Mouse (Mus musculus): Measurements from ENCODE around the gene Arhgap17. TPM values are rescaled to one million over a fixed set of nuclear protein-coding genes. Genes with fewer than 3 reads are reported as not detected.

Gene Arhgap17
- polyA plus RNA-seq, 1 experiment from 2014 or later = 23.4 TPM

DNA sequence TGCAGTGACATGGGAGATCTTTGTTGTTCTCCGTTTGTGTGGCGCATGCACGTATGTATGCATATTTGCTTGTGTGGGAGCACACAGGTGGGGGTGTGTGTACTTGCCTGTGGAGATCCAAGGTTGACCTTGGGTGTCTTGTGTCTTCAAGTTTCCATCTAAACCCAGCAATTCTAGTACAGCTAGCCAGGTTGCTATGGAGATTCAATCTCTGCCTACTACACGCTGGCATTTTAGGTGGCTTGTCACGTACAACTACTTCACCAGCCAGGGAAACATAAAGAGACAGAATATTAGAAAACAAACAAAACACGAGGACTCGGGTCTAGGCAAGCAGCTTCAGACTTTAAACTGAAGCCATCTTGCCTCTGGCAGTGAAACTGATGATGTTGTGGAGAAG, 116.3 kb downstream of the Arhgap17 start:
- no peaks in the 10 kb centered on the region for H3K4me1 ChIP-seq (replicated peaks; ENCODE audit: control insufficient read depth, insufficient read depth, low read length)

DNA sequence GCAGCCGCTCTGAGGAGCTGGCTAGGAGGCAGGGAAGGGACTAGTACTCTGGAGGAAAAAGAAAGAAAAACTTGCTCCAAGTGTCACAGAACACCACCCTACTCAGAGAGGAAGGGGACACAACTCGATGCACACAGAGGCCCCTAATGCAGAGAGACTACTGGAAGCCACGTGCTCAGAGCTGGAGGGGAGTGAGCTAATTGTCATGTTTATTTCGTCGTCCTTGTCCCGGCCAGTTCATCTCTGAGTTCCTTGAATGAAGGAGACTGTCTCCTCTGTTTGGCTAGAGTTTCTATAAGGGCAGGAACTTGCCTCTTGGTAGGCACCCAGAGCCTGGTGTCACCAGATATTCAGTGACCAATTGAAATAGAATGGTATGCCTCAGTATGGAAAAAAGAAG, 118.4 kb downstream of the Arhgap17 start:
- WGBS = 45% methylated on average over 6 of the region's 6 CpGs
- ATAC-seq (ENCODE audit: low read depth) = no peak
- Histone ChIP-seq H3K4me2 (ENCODE audit: low read depth, low read length) (no peak overlapping the region), H3K9ac (ENCODE audit: low read length) (no peak overlapping the region), H3K27ac (ENCODE audit: low read length) (no peak overlapping the region), H3K4me1 (replicated peaks; ENCODE audit: control insufficient read depth, insufficient read depth, low read length) (no peaks in the 10 kb centered on the region), H3K4me3 (ENCODE audit: low read length) (no peak overlapping the region), H3K9me3 (ENCODE audit: control insufficient read depth, low read length) (no peaks in the 10 kb centered on the region), H3K27me3 (ENCODE audit: control insufficient read depth, insufficient read depth, low read depth, low read length) (no peaks in the 10 kb centered on the region), H3K36me3 (ENCODE audit: control insufficient read depth, insufficient read depth, low read length) (no peaks in the 10 kb centered on the region)

More for the DNA sequence above, 116.3 kb downstream of the Arhgap17 start:
- no peak overlapping the region for H3K27ac ChIP-seq (ENCODE audit: low read length)
- no peaks in the 10 kb centered on the region for H3K9me3 ChIP-seq (ENCODE audit: control insufficient read depth, low read length)
- no peak overlapping the region for H3K4me3 ChIP-seq (ENCODE audit: low read length)
- H3K9ac ChIP-seq (ENCODE audit: low read length) = no peak overlapping the region
- no peak for ATAC-seq (ENCODE audit: low read depth)
- no peaks in the 10 kb centered on the region for H3K27me3 ChIP-seq (ENCODE audit: control insufficient read depth, insufficient read depth, low read depth, low read length)
- H3K4me2 ChIP-seq (ENCODE audit: low read depth, low read length) = no peak overlapping the region
- no peaks in the 10 kb centered on the region for H3K36me3 ChIP-seq (ENCODE audit: control insufficient read depth, insufficient read depth, low read length)
- WGBS = 60% methylated on average over 7 of the region's 7 CpGs

DNA sequence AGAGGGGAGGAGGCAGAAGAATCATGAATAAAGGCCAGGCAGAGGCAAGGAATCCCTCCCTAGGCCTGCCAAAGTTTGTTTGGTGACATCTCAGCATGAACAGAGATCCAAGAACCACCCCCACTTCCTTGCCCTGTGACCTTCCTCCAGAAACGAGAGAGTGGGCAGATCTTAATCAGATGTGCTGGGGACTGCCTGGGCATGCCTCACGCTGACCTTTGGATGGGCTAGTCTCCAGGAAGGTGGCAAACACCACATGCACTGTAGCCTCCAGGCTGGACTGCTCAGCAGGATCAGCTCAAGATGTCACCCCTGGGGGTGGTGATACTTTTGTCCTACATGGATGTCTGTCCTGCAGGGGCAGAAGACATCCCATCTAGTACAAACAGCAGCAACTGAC, 121.5 kb downstream of the Arhgap17 start:
- ATAC-seq (ENCODE audit: low read depth) = no peak
- H3K4me3 ChIP-seq (ENCODE audit: low read length) = no peak overlapping the region
- no peaks in the 10 kb centered on the region for H3K4me1 ChIP-seq (replicated peaks; ENCODE audit: control insufficient read depth, insufficient read depth, low read length)
- no peaks in the 10 kb centered on the region for H3K9me3 ChIP-seq (ENCODE audit: control insufficient read depth, low read length)
- WGBS = 35% methylated on average over 2 of the region's 2 CpGs
- no peak overlapping the region for H3K27ac ChIP-seq (ENCODE audit: low read length)
- H3K9ac ChIP-seq (ENCODE audit: low read length) = no peak overlapping the region
- H3K4me2 ChIP-seq (ENCODE audit: low read depth, low read length) = no peak overlapping the region
- H3K36me3 ChIP-seq (ENCODE audit: control insufficient read depth, insufficient read depth, low read length) = no peaks in the 10 kb centered on the region
- no peaks in the 10 kb centered on the region for H3K27me3 ChIP-seq (ENCODE audit: control insufficient read depth, insufficient read depth, low read depth, low read length)

DNA sequence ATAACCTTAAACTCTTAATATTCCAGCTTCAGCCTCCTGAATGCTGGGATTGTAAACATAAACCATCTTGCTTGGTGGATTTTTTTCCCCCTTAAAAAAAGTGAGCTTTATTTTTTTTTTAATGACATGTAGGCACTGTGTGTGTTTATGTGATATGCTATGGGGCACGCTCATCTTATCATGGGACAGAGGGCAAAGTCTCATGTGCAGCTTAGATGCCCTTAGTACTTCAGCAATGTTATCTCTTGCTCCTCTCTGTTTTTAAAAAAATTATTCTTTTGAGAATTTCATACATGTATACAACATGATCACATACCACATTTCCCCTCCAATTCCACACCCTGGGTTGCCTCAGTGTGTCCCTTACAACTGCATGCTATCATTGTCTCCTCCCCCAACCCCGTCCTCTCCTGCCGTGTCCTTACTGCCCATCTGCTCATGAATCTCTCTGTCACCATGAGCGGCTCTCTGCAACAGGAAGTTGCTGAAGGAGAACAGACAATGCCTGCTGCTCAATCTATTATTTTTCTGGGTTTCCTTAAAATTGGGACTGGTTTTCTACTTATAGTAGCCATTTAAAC, 123.1 kb downstream of the Arhgap17 start:
- Histone ChIP-seq H3K27me3 (ENCODE audit: control insufficient read depth, insufficient read depth, low read depth, low read length) (no peaks in the 10 kb centered on the region), H3K9me3 (ENCODE audit: control insufficient read depth, low read length) (no peaks in the 10 kb centered on the region), H3K4me3 (ENCODE audit: low read length) (no peak overlapping the region), H3K9ac (ENCODE audit: low read length) (no peak overlapping the region), H3K4me1 (replicated peaks; ENCODE audit: control insufficient read depth, insufficient read depth, low read length) (no peaks in the 10 kb centered on the region), H3K4me2 (ENCODE audit: low read depth, low read length) (no peak overlapping the region), H3K36me3 (ENCODE audit: control insufficient read depth, insufficient read depth, low read length) (no peaks in the 10 kb centered on the region), H3K27ac (ENCODE audit: low read length) (no peak overlapping the region)
- ATAC-seq (ENCODE audit: low read depth) = no peak
- WGBS = 53% methylated on average over 4 of the region's 4 CpGs

DNA sequence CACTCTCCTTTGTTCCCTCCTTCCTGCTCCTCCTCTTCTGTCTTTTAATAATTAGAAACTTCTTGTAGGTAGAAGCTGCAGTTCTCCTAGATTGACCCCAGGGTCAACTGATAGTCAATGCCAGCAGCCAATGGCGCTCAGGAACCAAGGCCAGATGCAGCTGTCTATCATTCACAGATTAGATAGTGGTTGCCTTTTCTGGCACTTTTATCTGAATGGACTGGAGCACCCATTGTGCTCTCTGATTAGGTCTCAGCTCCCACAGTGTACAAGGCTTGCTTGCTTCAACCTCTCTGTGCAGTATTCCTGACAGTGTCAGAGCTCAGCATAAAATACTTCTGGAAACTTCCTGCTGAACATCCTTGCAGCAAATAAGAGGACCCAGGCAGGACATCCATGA, 124.9 kb downstream of the Arhgap17 start:
- no peaks in the 10 kb centered on the region for H3K36me3 ChIP-seq (ENCODE audit: control insufficient read depth, insufficient read depth, low read length)
- no peak overlapping the region for H3K9ac ChIP-seq (ENCODE audit: low read length)
- H3K4me2 ChIP-seq (ENCODE audit: low read depth, low read length) = no peak overlapping the region
- H3K4me3 ChIP-seq (ENCODE audit: low read length) = no peak overlapping the region
- H3K9me3 ChIP-seq (ENCODE audit: control insufficient read depth, low read length) = no peaks in the 10 kb centered on the region
- ATAC-seq (ENCODE audit: low read depth) = no peak
- no peaks in the 10 kb centered on the region for H3K4me1 ChIP-seq (replicated peaks; ENCODE audit: control insufficient read depth, insufficient read depth, low read length)
- H3K27ac ChIP-seq (ENCODE audit: low read length) = no peak overlapping the region
- 79% methylated on average over 1 of the region's 1 CpGs for WGBS
- no peaks in the 10 kb centered on the region for H3K27me3 ChIP-seq (ENCODE audit: control insufficient read depth, insufficient read depth, low read depth, low read length)

DNA sequence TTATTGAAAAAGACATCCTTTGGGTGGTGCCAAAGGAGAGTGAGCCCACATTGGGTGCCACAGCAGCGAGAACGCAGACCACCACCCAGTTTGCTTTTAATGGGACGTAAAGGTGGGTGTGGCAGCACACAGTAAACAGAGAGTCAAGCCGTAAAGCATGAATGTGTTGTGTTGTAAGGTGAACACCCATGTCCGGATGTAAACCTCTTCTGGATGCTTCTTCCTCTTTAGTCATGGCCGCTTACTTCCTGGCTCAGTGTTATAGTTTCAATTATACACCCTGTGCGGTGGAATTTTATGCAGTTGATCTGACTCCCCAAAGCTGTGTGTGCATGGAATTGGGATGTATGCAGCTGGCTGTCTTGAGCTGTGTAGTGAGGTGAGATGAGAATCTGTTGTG, 127.5 kb downstream of the Arhgap17 start:
- Histone ChIP-seq H3K4me1 (replicated peaks; ENCODE audit: control insufficient read depth, insufficient read depth, low read length) (no peaks in the 10 kb centered on the region), H3K4me3 (ENCODE audit: low read length) (no peak overlapping the region), H3K27me3 (ENCODE audit: control insufficient read depth, insufficient read depth, low read depth, low read length) (no peaks in the 10 kb centered on the region), H3K4me2 (ENCODE audit: low read depth, low read length) (no peak overlapping the region), H3K36me3 (ENCODE audit: control insufficient read depth, insufficient read depth, low read length) (no peaks in the 10 kb centered on the region), H3K9ac (ENCODE audit: low read length) (no peak overlapping the region), H3K9me3 (ENCODE audit: control insufficient read depth, low read length) (no peaks in the 10 kb centered on the region), H3K27ac (ENCODE audit: low read length) (no peak overlapping the region)
- no peak for ATAC-seq (ENCODE audit: low read depth)
- 83% methylated on average over 7 of the region's 7 CpGs for WGBS

DNA sequence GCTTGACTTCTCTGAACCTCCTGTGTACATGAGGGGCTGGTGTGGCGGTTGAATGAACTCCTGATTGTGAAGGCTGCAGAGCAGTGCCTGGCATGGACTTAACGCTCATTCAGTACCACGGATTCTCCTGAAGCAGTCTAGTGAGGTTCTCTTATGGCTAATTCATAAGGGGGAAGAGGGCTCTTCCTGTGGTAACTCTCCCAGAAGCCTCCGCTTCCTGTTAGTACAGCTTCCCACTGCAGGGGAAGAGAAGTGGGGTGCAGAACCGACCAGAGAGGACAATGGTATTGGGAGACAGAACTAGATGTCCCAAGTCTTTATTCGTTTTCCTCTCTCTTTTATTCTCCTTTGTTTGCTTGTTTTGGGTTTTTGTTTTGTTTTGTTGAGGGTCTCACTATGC, 129.7 kb downstream of the Arhgap17 start:
- H3K9ac ChIP-seq (ENCODE audit: low read length) = no peak overlapping the region
- H3K27me3 ChIP-seq (ENCODE audit: control insufficient read depth, insufficient read depth, low read depth, low read length) = no peaks in the 10 kb centered on the region
- 57% methylated on average over 6 of the region's 6 CpGs for WGBS
- H3K4me3 ChIP-seq (ENCODE audit: low read length) = no peak overlapping the region
- no peak for ATAC-seq (ENCODE audit: low read depth)
- H3K4me1 ChIP-seq (replicated peaks; ENCODE audit: control insufficient read depth, insufficient read depth, low read length) = no peaks in the 10 kb centered on the region
- H3K9me3 ChIP-seq (ENCODE audit: control insufficient read depth, low read length) = no peaks in the 10 kb centered on the region
- no peak overlapping the region for H3K4me2 ChIP-seq (ENCODE audit: low read depth, low read length)
- H3K36me3 ChIP-seq (ENCODE audit: control insufficient read depth, insufficient read depth, low read length) = no peaks in the 10 kb centered on the region
- H3K27ac ChIP-seq (ENCODE audit: low read length) = no peak overlapping the region

DNA sequence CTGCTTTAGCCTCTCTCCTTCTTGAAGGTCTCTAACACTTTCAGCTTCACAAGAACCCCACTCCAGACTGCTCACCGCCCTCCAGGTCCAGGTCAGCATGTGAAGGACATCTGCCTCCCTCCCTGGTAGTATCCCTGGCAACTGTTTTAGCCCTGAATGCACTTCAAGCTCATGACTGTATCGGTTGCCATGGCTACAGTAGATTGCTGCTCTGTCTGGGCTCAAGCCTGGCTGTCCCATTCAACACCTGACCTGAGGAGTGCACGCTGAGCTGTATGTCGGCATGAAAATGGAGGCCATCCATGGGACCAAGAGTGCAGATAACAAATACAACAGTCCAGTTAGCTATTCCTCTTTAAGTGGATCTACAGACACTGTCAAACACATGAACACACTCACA, 131.1 kb downstream of the Arhgap17 start:
- H3K36me3 ChIP-seq (ENCODE audit: control insufficient read depth, insufficient read depth, low read length) = no peaks in the 10 kb centered on the region
- no peak overlapping the region for H3K27ac ChIP-seq (ENCODE audit: low read length)
- H3K4me2 ChIP-seq (ENCODE audit: low read depth, low read length) = no peak overlapping the region
- ATAC-seq (ENCODE audit: low read depth) = no peak
- no peak overlapping the region for H3K4me3 ChIP-seq (ENCODE audit: low read length)
- no peaks in the 10 kb centered on the region for H3K27me3 ChIP-seq (ENCODE audit: control insufficient read depth, insufficient read depth, low read depth, low read length)
- no peaks in the 10 kb centered on the region for H3K4me1 ChIP-seq (replicated peaks; ENCODE audit: control insufficient read depth, insufficient read depth, low read length)
- 65% methylated on average over 4 of the region's 4 CpGs for WGBS
- H3K9ac ChIP-seq (ENCODE audit: low read length) = no peak overlapping the region
- no peaks in the 10 kb centered on the region for H3K9me3 ChIP-seq (ENCODE audit: control insufficient read depth, low read length)

DNA sequence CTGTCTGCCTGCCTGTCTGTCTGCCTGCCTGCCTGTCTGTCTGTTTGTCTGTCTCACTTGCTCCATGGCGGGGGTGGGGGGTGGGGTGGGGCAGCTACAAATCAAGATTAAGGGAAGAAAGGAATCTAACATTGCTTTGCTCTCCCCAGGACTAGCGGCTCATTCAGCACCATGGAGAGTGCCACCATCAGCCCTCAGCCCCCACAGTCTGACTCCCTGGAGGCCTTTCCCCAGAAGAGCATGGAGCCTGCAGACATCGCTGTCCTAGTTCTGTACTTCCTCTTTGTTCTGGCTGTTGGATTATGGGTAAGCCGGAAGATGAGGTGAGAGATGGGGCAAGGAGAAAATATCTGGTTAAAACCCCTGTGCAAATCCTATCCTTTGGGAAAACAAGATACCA, 134.3 kb downstream of the Arhgap17 start:
- no peaks in the 10 kb centered on the region for H3K9me3 ChIP-seq (ENCODE audit: control insufficient read depth, low read length)
- H3K4me2 ChIP-seq (ENCODE audit: low read depth, low read length) = no peak overlapping the region
- H3K27me3 ChIP-seq (ENCODE audit: control insufficient read depth, insufficient read depth, low read depth, low read length) = no peaks in the 10 kb centered on the region
- no peaks in the 10 kb centered on the region for H3K36me3 ChIP-seq (ENCODE audit: control insufficient read depth, insufficient read depth, low read length)
- H3K4me1 ChIP-seq (replicated peaks; ENCODE audit: control insufficient read depth, insufficient read depth, low read length) = no peaks in the 10 kb centered on the region
- H3K27ac ChIP-seq (ENCODE audit: low read length) = no peak overlapping the region
- no peak overlapping the region for H3K9ac ChIP-seq (ENCODE audit: low read length)
- no peak for ATAC-seq (ENCODE audit: low read depth)
- H3K4me3 ChIP-seq (ENCODE audit: low read length) = no peak overlapping the region
- 21% methylated on average over 4 of the region's 4 CpGs for WGBS

All from lung, embryonic 16.5 days (tissue).